Mouse (Mus musculus): Measurements from ENCODE around the gene Tmem110. TPM values are rescaled to one million over a fixed set of nuclear protein-coding genes. Genes with fewer than 3 reads are reported as not detected.

The Tmem110 gene
- polyA plus RNA-seq, 1 experiment from 2014 or later: 37.6 TPM

- Histone ChIP-seq H3K27me3 (ENCODE audit: low read depth, poor library complexity, severe bottlenecking) (no peaks in the 10 kb centered on the region), H3K4me1 (no peaks in the 10 kb centered on the region), H3K4me3 (no peak overlapping the region), H3K27ac (no peak overlapping the region), H3K36me3 (peaks cover 22% of the 10 kb centered on the region), H3K9me3 (replicated peaks) (no peaks in the 10 kb centered on the region)
- WGBS: 91% methylated on average over 14 of the region's 14 CpGs
- no peak for DNase-seq (ENCODE audit: low spot score)
Observed at GRCm38 (mm10) chr14:30837416-30837996, 12.1 kb downstream of the Tmem110 start.

- no peak for DNase-seq (ENCODE audit: low spot score)
- Histone ChIP-seq H3K4me1 (no peaks in the 10 kb centered on the region), H3K36me3 (peaks cover 20% of the 10 kb centered on the region), H3K27ac (no peak overlapping the region), H3K9me3 (replicated peaks) (no peaks in the 10 kb centered on the region), H3K4me3 (no peak overlapping the region), H3K27me3 (ENCODE audit: low read depth, poor library complexity, severe bottlenecking) (no peaks in the 10 kb centered on the region)
- 89% methylated on average over 3 of the region's 3 CpGs for WGBS
Observed at GRCm38 (mm10) chr14:30843701-30844100, 18.3 kb downstream of the Tmem110 start.

GRCm38 (mm10) chr14:30850504-30850903 lies 25.1 kb downstream of the Tmem110 start:
- 92% methylated on average over 5 of the region's 5 CpGs for WGBS
- 0 out of 2 replicates have a peak, but pooled peaks cover 6% of the 10 kb centered on the region for H3K36me3 ChIP-seq
- H3K27ac ChIP-seq: no peak overlapping the region
- no peaks in the 10 kb centered on the region for H3K9me3 ChIP-seq (replicated peaks)
- H3K4me1 ChIP-seq: no peaks in the 10 kb centered on the region
- no peaks in the 10 kb centered on the region for H3K27me3 ChIP-seq (ENCODE audit: low read depth, poor library complexity, severe bottlenecking)
- no peak overlapping the region for H3K4me3 ChIP-seq
- no peak for DNase-seq (ENCODE audit: low spot score)

GRCm38 (mm10) chr14:30852325-30852724 lies 26.9 kb downstream of the Tmem110 start:
- Histone ChIP-seq H3K27ac (no peak overlapping the region), H3K9me3 (replicated peaks) (no peaks in the 10 kb centered on the region), H3K36me3 (no peaks in the 10 kb centered on the region), H3K4me1 (no peaks in the 10 kb centered on the region), H3K27me3 (ENCODE audit: low read depth, poor library complexity, severe bottlenecking) (no peaks in the 10 kb centered on the region), H3K4me3 (no peak overlapping the region)
- 97% methylated on average over 5 of the region's 5 CpGs for WGBS
- DNase-seq (ENCODE audit: low spot score): no peak

- H3K27me3 ChIP-seq (ENCODE audit: low read depth, poor library complexity, severe bottlenecking): no peaks in the 10 kb centered on the region
- no peaks in the 10 kb centered on the region for H3K9me3 ChIP-seq (replicated peaks)
- H3K27ac ChIP-seq: no peak overlapping the region
- H3K4me1 ChIP-seq: no peaks in the 10 kb centered on the region
- peaks cover 4% of the 10 kb centered on the region; the same call in 1 of the 2 replicates for H3K36me3 ChIP-seq
- DNase-seq (ENCODE audit: low spot score): no peak
- 95% methylated on average over 3 of the region's 3 CpGs for WGBS
- H3K4me3 ChIP-seq: no peak overlapping the region
Observed at GRCm38 (mm10) chr14:30855316-30855715, 29.9 kb downstream of the Tmem110 start.

GRCm38 (mm10) chr14:30856885-30857507 lies 31.6 kb downstream of the Tmem110 start:
- DNase-seq (ENCODE audit: low spot score): no peak
- Histone ChIP-seq H3K4me1 (no peaks in the 10 kb centered on the region), H3K27ac (no peak overlapping the region), H3K36me3 (peaks cover 4% of the 10 kb centered on the region; the same call in 1 of the 2 replicates), H3K9me3 (replicated peaks) (no peaks in the 10 kb centered on the region), H3K4me3 (no peak overlapping the region), H3K27me3 (ENCODE audit: low read depth, poor library complexity, severe bottlenecking) (no peaks in the 10 kb centered on the region)
- WGBS: 88% methylated on average over 10 of the region's 10 CpGs

- no peak for DNase-seq (ENCODE audit: low spot score)
- Histone ChIP-seq H3K36me3 (peaks cover 4% of the 10 kb centered on the region; the same call in 1 of the 2 replicates), H3K9me3 (replicated peaks) (no peaks in the 10 kb centered on the region), H3K27me3 (ENCODE audit: low read depth, poor library complexity, severe bottlenecking) (no peaks in the 10 kb centered on the region), H3K4me1 (no peaks in the 10 kb centered on the region), H3K27ac (no peak overlapping the region), H3K4me3 (no peak overlapping the region)
- 72% methylated on average over 4 of the region's 4 CpGs for WGBS
Observed at GRCm38 (mm10) chr14:30857990-30858389, 32.6 kb downstream of the Tmem110 start.

GRCm38 (mm10) chr14:30861421-30862125 lies 36.2 kb downstream of the Tmem110 start:
- Histone ChIP-seq H3K27me3 (ENCODE audit: low read depth, poor library complexity, severe bottlenecking) (no peaks in the 10 kb centered on the region), H3K27ac (no peak overlapping the region), H3K9me3 (replicated peaks) (no peaks in the 10 kb centered on the region), H3K4me1 (no peaks in the 10 kb centered on the region), H3K4me3 (no peak overlapping the region), H3K36me3 (peaks cover 29% of the 10 kb centered on the region)
- WGBS: 75% methylated on average over 16 of the region's 16 CpGs
- no peak for DNase-seq (ENCODE audit: low spot score)

- Histone ChIP-seq H3K4me3 (no peak overlapping the region), H3K36me3 (peaks cover 34% of the 10 kb centered on the region), H3K27me3 (ENCODE audit: low read depth, poor library complexity, severe bottlenecking) (no peaks in the 10 kb centered on the region), H3K27ac (no peak overlapping the region), H3K9me3 (replicated peaks) (no peaks in the 10 kb centered on the region), H3K4me1 (no peaks in the 10 kb centered on the region)
- 91% methylated on average over 9 of the region's 9 CpGs for WGBS
- no peak for DNase-seq (ENCODE audit: low spot score)
Observed at GRCm38 (mm10) chr14:30862368-30862767, 37.0 kb downstream of the Tmem110 start.

- 74% methylated on average over 3 of the region's 3 CpGs for WGBS
- Histone ChIP-seq H3K27me3 (ENCODE audit: low read depth, poor library complexity, severe bottlenecking) (no peaks in the 10 kb centered on the region), H3K9me3 (replicated peaks) (no peaks in the 10 kb centered on the region), H3K36me3 (peaks cover 47% of the 10 kb centered on the region), H3K27ac (no peak overlapping the region), H3K4me1 (peaks cover 11% of the 10 kb centered on the region), H3K4me3 (no peak overlapping the region)
- DNase-seq (ENCODE audit: low spot score): no peak
Observed at GRCm38 (mm10) chr14:30865311-30865710, 39.9 kb downstream of the Tmem110 start.

- H3K36me3 ChIP-seq: peaks cover 58% of the 10 kb centered on the region
- H3K27me3 ChIP-seq (ENCODE audit: low read depth, poor library complexity, severe bottlenecking): no peaks in the 10 kb centered on the region
- 34% methylated on average over 5 of the region's 5 CpGs for WGBS
Observed at GRCm38 (mm10) chr14:30867042-30867441, 41.7 kb downstream of the Tmem110 start.

GRCm38 (mm10) chr14:30868826-30869225 lies 43.4 kb downstream of the Tmem110 start:
- DNase-seq (ENCODE audit: low spot score): no peak
- H3K4me3 ChIP-seq: no peak overlapping the region
- H3K4me1 ChIP-seq: peaks cover 18% of the 10 kb centered on the region
- H3K27me3 ChIP-seq (ENCODE audit: low read depth, poor library complexity, severe bottlenecking): no peaks in the 10 kb centered on the region
- peak overlapping the region; percentile 70; the same call in 1 of the 2 replicates for H3K27ac ChIP-seq
- no peaks in the 10 kb centered on the region for H3K9me3 ChIP-seq (replicated peaks)
- H3K36me3 ChIP-seq: peaks cover 74% of the 10 kb centered on the region
- 94% methylated on average over 10 of the region's 10 CpGs for WGBS

More at GRCm38 (mm10) chr14:30867042-30867441, 41.7 kb downstream of the Tmem110 start:
- DNase-seq (ENCODE audit: low spot score): peak; percentile 76
- Histone ChIP-seq H3K27ac (no peak overlapping the region), H3K4me1 (peaks cover 18% of the 10 kb centered on the region), H3K9me3 (replicated peaks) (no peaks in the 10 kb centered on the region), H3K4me3 (no peak overlapping the region)

- no peak for DNase-seq (ENCODE audit: low spot score)
- H3K4me3 ChIP-seq: no peak overlapping the region
- no peaks in the 10 kb centered on the region for H3K9me3 ChIP-seq (replicated peaks)
- H3K4me1 ChIP-seq: peaks cover 18% of the 10 kb centered on the region
- H3K36me3 ChIP-seq: peaks cover 74% of the 10 kb centered on the region
- WGBS: 90% methylated on average over 8 of the region's 8 CpGs
- H3K27me3 ChIP-seq (ENCODE audit: low read depth, poor library complexity, severe bottlenecking): no peaks in the 10 kb centered on the region
- peak overlapping the region; percentile 70 for H3K27ac ChIP-seq
Observed at GRCm38 (mm10) chr14:30869391-30869801, 44.0 kb downstream of the Tmem110 start.

Measured in limb, embryonic 10.5 days (tissue).